Comparison of ENCODE assay signal across 9 mouse cellular contexts in the genomic region with DNA sequence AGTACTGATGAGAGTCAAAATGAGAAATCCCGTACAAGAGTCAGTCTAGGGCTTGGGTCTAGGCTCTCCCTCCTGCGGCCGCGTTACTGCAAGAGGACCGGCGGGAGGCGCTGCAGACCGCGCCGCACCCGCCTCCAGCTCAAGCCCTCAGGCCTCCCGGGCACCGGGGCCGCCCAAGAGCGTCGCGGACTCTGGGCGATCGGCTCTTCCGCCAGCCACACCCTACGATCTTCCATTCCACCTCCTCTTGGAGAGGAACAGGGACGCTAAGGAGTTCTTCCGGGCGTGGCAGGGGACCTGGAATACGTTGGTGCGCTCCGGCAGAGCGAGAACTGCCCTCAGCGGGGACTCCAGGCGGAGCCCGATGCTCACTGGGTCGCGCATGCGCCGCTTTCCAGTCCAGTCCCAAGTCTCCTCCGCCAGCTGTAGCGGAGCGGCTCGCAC. TPM values are rescaled to one million over a fixed set of nuclear protein-coding genes. Genes with fewer than 3 reads are reported as not detected.
DNase-seq lines count a peak whose midpoint lies in the region; ATAC-seq and TF ChIP-seq lines count a peak whose summit lies in the region.
"Had no signal": no experiment of that assay in that cellular context is flagged by ENCODE, and none has a peak within 500 bp of the region (broad histone marks: within the 10 kb centered on the region; RNA-seq: fewer than 3 reads in every experiment).

No protein-coding gene starts in this region.

- no peak overlapping the region for H3K27ac ChIP-seq in CH12.LX (ENCODE audit: insufficient read depth, low read depth)
- H3K27ac ChIP-seq in cerebellum, adult 2 months (ENCODE audit: insufficient read depth, low read length) = no peak overlapping the region
- H3K27ac ChIP-seq in lung, embryonic 14.5 days (ENCODE audit: low read depth) = peak overlapping the region; percentile 31; the same call in 1 of the 2 replicates
- peak overlapping the region; percentile 75 for H3K27ac ChIP-seq in neural tube, embryonic 15.5 days (replicated peaks)

- no peaks in the 10 kb centered on the region for H3K36me3 ChIP-seq in CH12.LX (replicated peaks in 1 of 2; ENCODE audit: control insufficient read depth in 1 of 2, insufficient read depth in 1 of 2, low read length in 1 of 2)
- H3K36me3 ChIP-seq in lung, embryonic 14.5 days (ENCODE audit: insufficient read depth) = no peaks in the 10 kb centered on the region
- H3K36me3 ChIP-seq in neural tube, embryonic 15.5 days = no peaks in the 10 kb centered on the region

- dilution Hi-C loops in CH12.LX (cut with MboI; ENCODE audit: extremely low pct_ligation_motif_present, extremely low pct_unique_long_range_greater_than_20kb, low sequenced_read_pairs) = no loop called here

- TF ChIP-seq CTCF in CH12.LX (conservative IDR thresholded peaks at IDR 0.05 in 1 of 2, IDR thresholded peaks at IDR 0.05 in 1 of 2; ENCODE audit: low read depth in 2 of 2, low read length in 2 of 2) = peak; percentile 23 to 82; a peak in 2 of 4 replicates
- TF ChIP-seq CTCF in cerebellum, adult 2 months (IDR thresholded peaks at IDR 0.05; ENCODE audit: borderline replicate concordance, insufficient read depth, low read depth, low read length) = peak; percentile 72
- peak; percentile 73 for TF ChIP-seq CTCF in lung, embryonic 14.5 days (IDR thresholded peaks at IDR 0.05; ENCODE audit: low read depth)

- WGBS in cerebellum, adult 2 months = under 1% methylated on average over 39 of the region's 39 CpGs
- 1% methylated on average over 39 of the region's 39 CpGs for WGBS in lung, embryonic 14.5 days
- under 1% methylated on average over 39 of the region's 39 CpGs for WGBS in neural tube, embryonic 15.5 days

- peak overlapping the region; percentile 31 for H3K9ac ChIP-seq in CH12.LX (ENCODE audit: insufficient read depth, low read depth)
- peak overlapping the region; percentile 65 for H3K9ac ChIP-seq in lung, embryonic 14.5 days
- H3K9ac ChIP-seq in neural tube, embryonic 15.5 days (replicated peaks) = peak overlapping the region; percentile 71

- H3K79me2 ChIP-seq in CH12.LX (replicated peaks; ENCODE audit: control insufficient read depth, extremely low read depth, insufficient read depth, poor library complexity, severe bottlenecking) = no peaks in the 10 kb centered on the region

- peak; percentile 62 for DNase-seq in CH12.LX (ENCODE audit: extremely low read depth)
- DNase-seq in cerebellum, adult 2 months = peak; percentile 63 to 77
- peak; percentile 75 for DNase-seq in forelimb bud, embryonic 11.5 days (ENCODE audit: low read depth, low spot score)
- DNase-seq in heart, postnatal 4 days = peak; percentile 81
- DNase-seq in layer of hippocampus, adult 8-10 months (ENCODE audit: low spot score in 2 of 2) = peak; percentile 32 to 71
- peak; percentile 90 for DNase-seq in lung, embryonic 14.5 days
- DNase-seq in testis, postnatal 10 days (ENCODE audit: low spot score) = peak; percentile 84

- H3K9me3 ChIP-seq in CH12.LX (replicated peaks; ENCODE audit: low read length) = no peaks in the 10 kb centered on the region
- H3K9me3 ChIP-seq in lung, embryonic 14.5 days (ENCODE audit: low read depth, low read length) = no peaks in the 10 kb centered on the region
- no peaks in the 10 kb centered on the region for H3K9me3 ChIP-seq in neural tube, embryonic 15.5 days (replicated peaks)

- peak overlapping the region; percentile 44 to 65 (median 59) for H3K4me3 ChIP-seq in CH12.LX (replicated peaks in 1 of 3; ENCODE audit: low read depth in 2 of 3, low read length in 2 of 3, poor library complexity in 1 of 3)
- H3K4me3 ChIP-seq in cerebellum, adult 2 months (replicated peaks; ENCODE audit: insufficient read depth, low read depth, low read length) = peak overlapping the region; percentile 86
- peak overlapping the region; percentile 53 for H3K4me3 ChIP-seq in lung, embryonic 14.5 days (ENCODE audit: low read depth, low read length)
- H3K4me3 ChIP-seq in neural tube, embryonic 15.5 days (replicated peaks) = peak overlapping the region; percentile 62

- no peak for TF ChIP-seq EP300 in CH12.LX (IDR thresholded peaks at IDR 0.05; ENCODE audit: low read length)

- ATAC-seq in lung, embryonic 14.5 days (ENCODE audit: insufficient read depth) = peak; percentile 99
- peak; percentile 99 for ATAC-seq in neural tube, embryonic 15.5 days (ENCODE audit: low FRiP score)
- ATAC-seq: Patski had no signal

- peaks cover 4 to 8% of the 10 kb centered on the region in 2 experiments; a peak in 3 of 4 replicates for H3K4me1 ChIP-seq in CH12.LX (ENCODE audit: control insufficient read depth in 1 of 2, insufficient read depth in 2 of 2)
- no peaks in the 10 kb centered on the region for H3K4me1 ChIP-seq in cerebellum, adult 2 months (ENCODE audit: control insufficient read depth, insufficient read depth, low read length)
- H3K4me1 ChIP-seq in lung, embryonic 14.5 days (ENCODE audit: insufficient read depth) = no peaks in the 10 kb centered on the region
- H3K4me1 ChIP-seq in neural tube, embryonic 15.5 days = peaks cover 4% of the 10 kb centered on the region

- H3K4me2 ChIP-seq in CH12.LX (ENCODE audit: insufficient read depth, low read depth, poor library complexity, severe bottlenecking) = peak overlapping the region; percentile 89
- peak overlapping the region; percentile 64 for H3K4me2 ChIP-seq in lung, embryonic 14.5 days
- peak overlapping the region; percentile 69 for H3K4me2 ChIP-seq in neural tube, embryonic 15.5 days

- peak; percentile 86 for TF ChIP-seq RAD21 in CH12.LX (IDR thresholded peaks at IDR 0.05; ENCODE audit: low read depth, low read length)

- in situ Hi-C loops in CH12.LX (cut with MboI; ENCODE audit: low pct_ligation_motif_present, low pct_unique_long_range_greater_than_20kb, low sequenced_read_pairs) = loop anchor here (25.0 kb wide), 1 partner anchor 973 kb away; no protein-coding TSS in a partner anchor

- H3K27me3 ChIP-seq in CH12.LX (replicated peaks) = no peaks in the 10 kb centered on the region
- no peaks in the 10 kb centered on the region for H3K27me3 ChIP-seq in cerebellum, adult 2 months (ENCODE audit: control insufficient read depth, insufficient read depth, low read length)
- no peaks in the 10 kb centered on the region for H3K27me3 ChIP-seq in lung, embryonic 14.5 days (ENCODE audit: insufficient read depth, low read length)
- no peaks in the 10 kb centered on the region for H3K27me3 ChIP-seq in neural tube, embryonic 15.5 days (replicated peaks)
- H3K27me3 ChIP-seq: Patski had no signal

- peak; percentile 38; the same call in 1 of the 2 replicates for TF ChIP-seq POLR2A in CH12.LX (IDR thresholded peaks at IDR 0.05; ENCODE audit: low read depth, low read length)
- TF ChIP-seq POLR2A in cerebellum, adult 2 months (IDR thresholded peaks at IDR 0.05; ENCODE audit: borderline replicate concordance, insufficient read depth, low read length) = no peak

TF ChIP-seq in CH12.LX, 34 proteins besides CTCF, POLR2A, EP300 and RAD21:
- TF ChIP-seq JUND (conservative IDR thresholded peaks at IDR 0.05; ENCODE audit: low read depth, low read length) = no peak
- TF ChIP-seq CHD2 (IDR thresholded peaks at IDR 0.05; ENCODE audit: low read length) = no peak
- no peak for TF ChIP-seq RCOR1 (conservative IDR thresholded peaks at IDR 0.05; ENCODE audit: low read depth, low read length)
- no peak for TF ChIP-seq SIN3A (IDR thresholded peaks at IDR 0.05; ENCODE audit: low read length)
- TF ChIP-seq JUN (IDR thresholded peaks at IDR 0.05; ENCODE audit: insufficient read depth, low read depth, low read length) = no peak
- no peak for TF ChIP-seq TBP (conservative IDR thresholded peaks at IDR 0.05; ENCODE audit: low read depth, low read length)
- no peak for TF ChIP-seq MYC (IDR thresholded peaks at IDR 0.05; ENCODE audit: low read depth, low read length)
- no peak for TF ChIP-seq PAX5 (IDR thresholded peaks at IDR 0.05; ENCODE audit: low read length)
- no peak for TF ChIP-seq POLR2AphosphoS2 (IDR thresholded peaks at IDR 0.05; ENCODE audit: low read depth, low read length)
- TF ChIP-seq NELFE (IDR thresholded peaks at IDR 0.05; ENCODE audit: low read depth, low read length) = 0 out of 2 replicates have a peak, but pooled peaks have one; percentile 17
- no peak for TF ChIP-seq TCF12 (IDR thresholded peaks at IDR 0.05; ENCODE audit: low read depth, low read length)
- no peak for TF ChIP-seq E2F4 (IDR thresholded peaks at IDR 0.05; ENCODE audit: insufficient replicate concordance, low read depth, low read length)
- no peak for TF ChIP-seq KAT2A (IDR thresholded peaks at IDR 0.05; ENCODE audit: insufficient replicate concordance, low read length)
- TF ChIP-seq USF2 (conservative IDR thresholded peaks at IDR 0.05; ENCODE audit: low read depth, low read length) = no peak
- peak; percentile 95 for TF ChIP-seq NRF1 (IDR thresholded peaks at IDR 0.05; ENCODE audit: low read depth, low read length)
- TF ChIP-seq UBTF (IDR thresholded peaks at IDR 0.05; ENCODE audit: low read depth, low read length) = 0 out of 2 replicates have a peak, but pooled peaks have one; percentile 38
- TF ChIP-seq IRF4 (IDR thresholded peaks at IDR 0.05; ENCODE audit: low read depth, low read length) = peak; percentile 59; the same call in 1 of the 2 replicates
- no peak for TF ChIP-seq CHD1 (IDR thresholded peaks at IDR 0.05; ENCODE audit: low read depth, low read length)
- peak; percentile 74 for TF ChIP-seq SMC3 (IDR thresholded peaks at IDR 0.05; ENCODE audit: low read depth, low read length)
- TF ChIP-seq MXI1 (IDR thresholded peaks at IDR 0.05; ENCODE audit: low read depth, low read length) = no peak
- peak; percentile 30; the same call in 1 of the 2 replicates for TF ChIP-seq ELF1 (IDR thresholded peaks at IDR 0.05; ENCODE audit: low read depth, low read length)
- TF ChIP-seq MEF2A (IDR thresholded peaks at IDR 0.05; ENCODE audit: borderline replicate concordance, low read depth, low read length) = peak; percentile 24; the same call in 1 of the 2 replicates
- TF ChIP-seq ZC3H11A (IDR thresholded peaks at IDR 0.05; ENCODE audit: low read depth, low read length) = peak; percentile 28

RNA-seq across cellular contexts. Expression of a gene that starts 17.5 kb away (rescaled TPM):
- total RNA-seq in CH12.LX (2012; rRNA removed) (0.38 and 0.51 TPM in 2 replicates), CH12.LX (2014; rRNA removed) (0.81 and 1.3 TPM in 2 replicates)
- polyA plus RNA-seq in CH12.LX (2012; ENCODE audit: insufficient read length, low read depth) = 2.2 and 2.9 TPM in 2 replicates
- polyA plus RNA-seq in cerebellum, adult 2 months (2012; rRNA removed) = 3.2 and 3.5 TPM in 2 replicates
- 10 to 100 TPM; 44.3 to 44.9 TPM for total RNA-seq in heart, postnatal 4 days (2021)
- total RNA-seq in layer of hippocampus, adult 8-10 months (2022) = 1 to 10 TPM; 5.8 to 8.6 (median 6.8) TPM
- polyA plus RNA-seq in lung, embryonic 14.5 days (2014; fragmentation: Nextera tagmentation; extraction: Ambion mirVana) = 4.6 and 5.1 TPM in 2 replicates
- polyA plus RNA-seq in neural tube, embryonic 15.5 days (2015; fragmentation: Nextera tagmentation; extraction: Ambion mirVana) = 3.7 and 4.9 TPM in 2 replicates

Comparison
In these comparisons a context has a peak if more than half of its experiments do, and no peak if none do; other contexts are left out.
1. H3K27ac ChIP-seq: peak in lung, embryonic 14.5 days (single experiment) and neural tube, embryonic 15.5 days (single experiment); none in CH12.LX (single experiment) and cerebellum, adult 2 months (single experiment).
2. Peak in every context shown above with its lines, with median percentiles within 50 percentile points of each other: DNase-seq, H3K4me2 ChIP-seq, H3K4me3 ChIP-seq, H3K9ac ChIP-seq and CTCF ChIP-seq.